Mouse (Mus musculus): ENCODE measurements at regions not wholly inside any gene's neighbourhood (a gene's known extent, or its start where the extent isn't known, plus 50 kb on each side); places are given as distances from the start of the nearest gene placed in this dataset. TPM values are rescaled to one million over a fixed set of nuclear protein-coding genes. Genes with fewer than 3 reads are reported as not detected.

DNA sequence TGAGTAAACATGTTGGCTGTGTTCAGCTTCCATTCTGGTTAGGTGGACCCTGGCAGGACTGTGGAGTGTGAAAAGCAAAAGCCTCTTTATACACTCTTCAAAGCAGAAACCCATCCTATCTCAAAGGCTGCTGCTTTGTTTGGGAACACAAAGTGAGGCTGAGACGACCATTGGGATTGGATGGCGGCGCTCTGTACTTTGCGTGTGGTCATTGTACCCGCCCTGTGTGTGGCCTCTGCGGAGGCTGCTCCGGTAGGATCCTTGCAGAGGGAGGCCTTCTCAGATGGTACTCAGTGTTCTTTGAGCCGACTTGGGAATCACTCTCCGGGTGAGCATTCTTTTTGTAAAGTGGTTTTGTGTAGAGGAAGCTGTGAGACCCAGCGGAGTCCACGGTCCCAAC is 786.8 kb downstream of the Bcl11a start:
- Histone ChIP-seq H3K27ac (ENCODE audit: low read depth, low read length) (no peak overlapping the region), H3K4me1 (replicated peaks; ENCODE audit: control insufficient read depth, insufficient read depth, low read length) (peaks cover 2% of the 10 kb centered on the region; the same call in 1 of the 2 replicates), H3K4me2 (ENCODE audit: low read depth, low read length, severe bottlenecking) (no peak overlapping the region), H3K9me3 (ENCODE audit: control insufficient read depth, low read length) (no peaks in the 10 kb centered on the region), H3K27me3 (ENCODE audit: control insufficient read depth, insufficient read depth, low read length) (no peaks in the 10 kb centered on the region), H3K36me3 (ENCODE audit: control insufficient read depth, insufficient read depth, low read length) (no peaks in the 10 kb centered on the region), H3K4me3 (ENCODE audit: low read depth, low read length) (no peak overlapping the region), H3K9ac (ENCODE audit: low read length) (no peak overlapping the region)
- 40% methylated on average over 11 of the region's 11 CpGs for WGBS
- peak; percentile 53 for DNase-seq (ENCODE audit: low spot score)
- peak; percentile 85 for ATAC-seq (replicated peaks; ENCODE audit: low FRiP score)

DNA sequence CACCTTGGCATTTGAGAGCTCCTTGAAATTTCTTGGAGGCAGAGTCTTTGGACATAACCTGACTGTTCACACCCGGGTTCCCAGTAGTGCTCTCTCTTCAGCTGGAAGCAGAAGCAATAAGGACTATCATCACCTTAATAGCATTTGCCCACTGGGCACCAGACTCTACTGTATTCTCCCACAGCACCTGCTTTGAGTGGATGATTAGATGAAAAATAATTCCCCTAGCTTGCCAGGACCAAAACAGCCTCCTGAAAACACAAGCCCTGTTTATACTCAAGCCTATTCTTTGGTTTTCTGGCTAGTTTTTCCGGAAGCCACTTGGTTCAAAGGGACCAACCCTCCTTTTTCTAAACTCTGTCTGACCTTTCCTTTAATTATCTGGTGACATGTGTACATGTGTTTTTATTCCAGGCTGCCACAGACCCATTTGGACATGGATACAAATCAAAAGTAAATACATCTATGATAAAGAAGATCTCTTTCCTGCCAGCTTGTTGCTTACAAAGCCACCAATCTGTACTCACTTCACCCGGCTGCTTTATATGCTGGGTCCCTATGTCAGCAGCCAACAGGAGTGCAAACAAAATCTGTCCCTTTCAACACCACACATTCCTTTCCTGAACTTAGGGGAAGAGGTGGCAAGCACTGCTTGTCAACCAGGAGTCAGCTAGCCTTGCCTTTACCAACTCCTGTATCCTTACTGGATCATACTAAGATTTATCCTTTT is 787.4 kb downstream of the Bcl11a start:
- no peak overlapping the region for H3K4me2 ChIP-seq (ENCODE audit: low read depth, low read length, severe bottlenecking)
- H3K4me1 ChIP-seq (replicated peaks; ENCODE audit: control insufficient read depth, insufficient read depth, low read length) = peaks cover 2% of the 10 kb centered on the region; the same call in 1 of the 2 replicates
- WGBS = 75% methylated on average over 3 of the region's 3 CpGs
- DNase-seq (ENCODE audit: low spot score) = no peak
- H3K4me3 ChIP-seq (ENCODE audit: low read depth, low read length) = no peak overlapping the region
- ATAC-seq (replicated peaks; ENCODE audit: low FRiP score) = no peak
- H3K9ac ChIP-seq (ENCODE audit: low read length) = no peak overlapping the region
- no peak overlapping the region for H3K27ac ChIP-seq (ENCODE audit: low read depth, low read length)
- H3K27me3 ChIP-seq (ENCODE audit: control insufficient read depth, insufficient read depth, low read length) = no peaks in the 10 kb centered on the region
- H3K36me3 ChIP-seq (ENCODE audit: control insufficient read depth, insufficient read depth, low read length) = no peaks in the 10 kb centered on the region
- no peaks in the 10 kb centered on the region for H3K9me3 ChIP-seq (ENCODE audit: control insufficient read depth, low read length)

Small RNA genes lying in the stretch of these regions (microRNA-seq; reads per million reads assigned to microRNA genes)
- gene Gm25507 (ENCODE audit: insufficient number of aligned reads) = not detected

Measured in forebrain, embryonic 11.5 days (tissue).